Mouse (Mus musculus) limb, embryonic 12.5 days (tissue): Measurements from ENCODE around the gene Galnt7. TPM values are rescaled to one million over a fixed set of nuclear protein-coding genes. Genes with fewer than 3 reads are reported as not detected.
"Not testable (repeated sequence)": the region's sequence is repeated elsewhere in the genome, so short reads cannot be mapped to it uniquely, and the experiment has no call there.

Source experiments
- ATAC-seq: fragments of 200-750 bp; cut with Nextera tagmentation; 2 replicates; pipeline ENCODE4 v1.8.0; 2017; ENCODE audit warnings: low read depth, moderate TSS enrichment; ENCODE audit not compliant: insufficient number of reproducible peaks, insufficient read depth, low FRiP score, low TSS enrichment
- H3K27ac ChIP-seq: fragments of 300-500 bp; sonication (generic); 2 replicates; pipeline ENCODE4 v1.5.1; 2016; ENCODE audit warnings: mild to moderate bottlenecking, moderate library complexity
- H3K27me3 ChIP-seq: fragments of 300-500 bp; sonication (generic); 2 replicates; pipeline ENCODE4 v1.6.1; 2016; ENCODE audit warnings: mild to moderate bottlenecking, moderate library complexity
- H3K36me3 ChIP-seq: fragments of 300-500 bp; sonication (generic); 2 replicates; pipeline ENCODE4 v1.6.1; 2016; ENCODE audit warnings: mild to moderate bottlenecking, moderate library complexity
- H3K4me1 ChIP-seq: fragments of 300-500 bp; sonication (generic); replicated peaks from 2 replicates; pipeline ENCODE4 v1.6.1; 2016
- H3K4me2 ChIP-seq: fragments of 300-500 bp; sonication (generic); 2 replicates; pipeline ENCODE4 v1.6.1; 2016; ENCODE audit warnings: mild to moderate bottlenecking, moderate library complexity
- H3K4me3 ChIP-seq: fragments of 300-500 bp; sonication (generic); replicated peaks from 2 replicates; pipeline ENCODE4 v1.5.1; 2016; ENCODE audit warnings: mild to moderate bottlenecking
- H3K9ac ChIP-seq: fragments of 300-500 bp; sonication (generic); replicated peaks from 2 replicates; pipeline ENCODE4 v1.6.1; 2016; ENCODE audit warnings: mild to moderate bottlenecking, moderate library complexity
- H3K9me3 ChIP-seq: fragments of 300-500 bp; sonication (generic); 2 replicates; pipeline ENCODE4 v1.6.1; 2016; ENCODE audit warnings: mild to moderate bottlenecking, moderate library complexity
- WGBS: fragments of 180-500 bp; shearing (Covaris S2); methylation state at CpG from one replicate; pipeline ENCODE4 v1.1.7; 2016; 5-methylcytosine and 5-hydroxymethylcytosine counted together
- polyA plus RNA-seq: library from polyadenylated mRNA; unstranded; fragments of >200 nt; fragmentation: Nextera tagmentation; extraction: Ambion mirVana; gene quantifications from 2 replicates; pipeline ENCODE4 v1.2.1, GENCODE M21; 2016

Gene Galnt7
- polyA plus RNA-seq, 1 experiment from 2014 or later: 15.8 TPM

DNA sequence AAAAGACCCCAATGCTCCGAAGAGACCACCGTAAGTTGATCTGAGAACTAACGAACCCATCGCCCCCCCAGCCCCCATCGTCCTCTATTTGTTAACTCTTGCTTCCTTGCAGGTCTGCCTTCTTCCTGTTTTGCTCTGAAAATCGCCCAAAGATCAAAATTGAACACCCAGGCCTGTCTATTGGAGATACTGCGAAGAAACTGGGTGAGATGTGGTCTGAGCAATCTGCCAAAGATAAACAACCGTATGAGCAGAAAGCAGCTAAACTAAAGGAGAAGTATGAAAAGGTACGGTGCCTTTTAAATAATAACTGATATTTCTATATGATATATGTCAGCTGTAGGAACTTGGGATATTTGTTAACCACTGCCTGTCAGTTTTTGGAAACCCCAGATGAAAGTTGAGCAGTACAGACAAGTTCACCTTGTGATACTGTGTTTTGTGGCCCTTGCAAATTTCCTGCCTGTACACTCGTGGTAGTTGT, 139.6 kb downstream of the Galnt7 start:
- not testable (repeated sequence) for H3K9me3 ChIP-seq, H3K27me3 ChIP-seq, ATAC-seq
- 25% methylated on average over 10 of the region's 10 CpGs for WGBS
- peaks cover 15% of the 10 kb centered on the region for H3K4me1 ChIP-seq
- H3K4me2 ChIP-seq: peak overlapping the region; percentile 70
- H3K4me3 ChIP-seq: peak overlapping the region; percentile 84
- peak overlapping the region; percentile 100 for H3K27ac ChIP-seq
- peaks cover 35% of the 10 kb centered on the region for H3K36me3 ChIP-seq
- peak overlapping the region; percentile 99 for H3K9ac ChIP-seq

DNA sequence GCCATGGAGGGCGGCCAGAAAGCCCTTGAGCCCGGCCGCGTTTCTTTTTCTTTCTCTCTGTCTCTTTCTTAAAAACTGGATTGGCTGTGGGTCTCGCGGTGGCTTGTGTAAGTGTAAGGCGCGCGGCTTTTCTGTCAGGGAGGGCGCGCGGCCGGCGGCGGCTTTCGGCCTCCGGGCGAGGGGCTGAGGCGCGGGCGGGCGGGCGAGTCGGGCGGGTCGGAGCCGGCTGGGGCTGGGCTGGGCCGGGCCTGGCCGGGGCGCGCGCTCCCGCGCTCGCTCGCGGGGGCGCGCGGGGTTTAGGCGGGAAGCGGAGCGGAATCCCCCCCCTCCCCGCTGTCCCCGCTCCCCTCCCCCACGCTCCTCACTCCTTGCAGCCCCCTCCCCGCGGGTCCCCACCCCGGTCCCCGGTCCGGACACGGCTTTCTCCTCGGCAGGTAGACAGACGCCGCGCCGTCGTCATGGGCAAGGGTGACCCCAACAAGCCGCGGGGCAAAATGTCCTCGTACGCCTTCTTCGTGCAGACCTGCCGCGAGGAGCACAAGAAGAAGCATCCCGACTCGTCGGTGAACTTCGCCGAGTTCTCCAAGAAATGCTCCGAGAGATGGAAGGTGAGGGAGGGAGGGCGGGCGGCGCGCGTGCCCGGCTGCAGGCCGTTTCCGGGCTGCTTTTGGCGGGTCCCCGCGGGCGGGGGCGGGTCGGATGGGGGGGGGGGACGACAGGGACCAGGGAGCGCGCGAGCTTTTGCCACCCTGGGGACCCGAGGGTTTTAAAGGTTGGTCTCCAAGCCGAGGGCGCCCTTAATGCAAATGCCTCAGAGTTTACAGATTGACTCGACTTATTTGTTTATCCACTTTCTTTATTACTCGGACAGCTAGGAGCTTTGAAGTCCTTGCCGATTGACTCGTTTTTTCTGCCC, 140.4 kb downstream of the Galnt7 start:
- Histone ChIP-seq H3K27ac (peak overlapping the region; percentile 100), H3K9me3 (no peaks in the 10 kb centered on the region), H3K4me2 (peak overlapping the region; percentile 70), H3K4me1 (peaks cover 15% of the 10 kb centered on the region), H3K9ac (peak overlapping the region; percentile 99), H3K4me3 (peak overlapping the region; percentile 84), H3K36me3 (peaks cover 29% of the 10 kb centered on the region), H3K27me3 (no peaks in the 10 kb centered on the region)
- ATAC-seq: peak; percentile 21
- WGBS: under 1% methylated on average over 90 of the region's 96 CpGs

DNA sequence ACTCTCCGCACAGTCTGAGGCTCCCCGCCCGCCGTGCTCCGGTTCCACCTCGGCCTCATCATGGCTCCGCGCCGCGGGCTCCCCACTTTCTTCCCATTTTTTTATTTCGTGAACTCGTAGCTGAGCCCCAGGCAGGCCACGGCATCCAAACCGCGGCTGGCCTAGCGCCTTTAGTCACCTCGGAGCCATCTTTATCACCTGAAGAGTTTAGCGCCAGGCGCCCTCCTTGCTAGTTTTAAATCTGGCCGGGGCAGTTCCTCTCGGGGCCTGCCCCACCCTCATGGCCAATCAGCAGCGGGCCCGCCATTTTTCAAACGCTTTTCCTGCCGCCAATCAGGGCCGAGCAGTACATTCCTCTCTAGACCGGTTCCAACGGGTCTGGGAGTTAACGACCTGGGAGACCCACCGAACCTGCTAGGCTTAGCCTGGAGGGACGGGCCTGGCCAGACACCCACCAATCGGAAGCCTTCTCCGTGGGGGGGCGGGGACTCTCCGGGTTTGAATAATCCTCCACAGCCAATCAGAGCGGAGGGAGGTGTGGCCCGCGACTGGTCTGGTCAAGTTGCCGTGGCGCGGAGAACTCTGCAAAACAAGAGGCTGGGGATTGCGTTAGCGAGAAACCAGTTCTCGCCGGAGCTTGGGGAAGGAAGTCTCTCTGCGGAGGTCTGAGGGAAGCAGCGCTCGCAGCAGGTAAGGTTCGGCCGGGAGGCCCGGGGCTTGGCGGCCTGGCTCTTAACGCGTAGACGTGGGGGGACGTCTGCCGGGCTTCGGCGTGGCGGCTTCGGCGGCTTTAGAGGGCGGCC, 141.3 kb downstream of the Galnt7 start, which contains the start of gene Hmgb2:
Gene Hmgb2 (plus strand): TSS at position 592 of the 803 bp plus-strand sequence.
- ATAC-seq: peak; percentile 100
- no peaks in the 10 kb centered on the region for H3K9me3 ChIP-seq
- under 1% methylated on average over 63 of the region's 63 CpGs for WGBS
- H3K9ac ChIP-seq: peak within 1 kb of the TSS; percentile 99
- H3K27me3 ChIP-seq: no peaks in the 10 kb centered on the region
- H3K36me3 ChIP-seq: peaks cover 24% of the 10 kb centered on the region
- H3K4me1 ChIP-seq: peaks cover 15% of the 10 kb centered on the region
- peak within 1 kb of the TSS; percentile 82 for H3K4me2 ChIP-seq
- H3K27ac ChIP-seq: peak within 1 kb of the TSS; percentile 100
- peak within 1 kb of the TSS; percentile 84 for H3K4me3 ChIP-seq

- Histone ChIP-seq H3K9me3 (no peaks in the 10 kb centered on the region), H3K4me2 (peak overlapping the region; percentile 82), H3K27me3 (no peaks in the 10 kb centered on the region), H3K4me1 (peaks cover 15% of the 10 kb centered on the region), H3K27ac (peak overlapping the region; percentile 100), H3K4me3 (peak overlapping the region; percentile 84), H3K9ac (peak overlapping the region; percentile 87), H3K36me3 (peaks cover 18% of the 10 kb centered on the region)
- ATAC-seq: 0 out of 2 replicates have a peak, but pooled peaks have one; percentile 1
- 2% methylated on average over 31 of the region's 31 CpGs for WGBS
Observed at GRCm38 (mm10) chr8:57510791-57511315, 142.0 kb downstream of the Galnt7 start.

DNA sequence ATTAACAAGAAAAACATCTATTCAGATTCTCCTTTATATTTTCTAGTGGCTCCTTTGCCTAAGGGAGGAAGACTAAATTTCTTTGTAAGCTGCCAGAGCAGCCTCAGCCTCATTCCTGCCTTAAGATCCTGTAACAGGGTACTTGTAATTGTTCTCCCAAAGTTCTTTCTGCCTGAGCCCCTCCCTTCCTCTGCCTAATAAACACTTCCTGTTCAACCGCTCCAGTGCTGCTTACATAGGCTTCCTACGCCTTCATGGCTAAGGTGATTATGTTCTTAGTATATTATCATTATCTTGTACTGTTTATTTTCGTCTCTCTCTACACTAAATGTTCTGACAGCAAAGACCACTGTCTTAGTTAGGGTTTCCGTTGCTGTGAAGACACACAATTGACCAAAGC, 144.2 kb downstream of the Galnt7 start:
- ATAC-seq: no peak
- Histone ChIP-seq H3K4me3 (no peak overlapping the region), H3K27ac (no peak overlapping the region), H3K27me3 (no peaks in the 10 kb centered on the region), H3K36me3 (peaks cover 6% of the 10 kb centered on the region), H3K9ac (no peak overlapping the region), H3K9me3 (no peaks in the 10 kb centered on the region), H3K4me1 (peaks cover 13% of the 10 kb centered on the region), H3K4me2 (no peak overlapping the region)
- 79% methylated on average over 4 of the region's 4 CpGs for WGBS

DNA sequence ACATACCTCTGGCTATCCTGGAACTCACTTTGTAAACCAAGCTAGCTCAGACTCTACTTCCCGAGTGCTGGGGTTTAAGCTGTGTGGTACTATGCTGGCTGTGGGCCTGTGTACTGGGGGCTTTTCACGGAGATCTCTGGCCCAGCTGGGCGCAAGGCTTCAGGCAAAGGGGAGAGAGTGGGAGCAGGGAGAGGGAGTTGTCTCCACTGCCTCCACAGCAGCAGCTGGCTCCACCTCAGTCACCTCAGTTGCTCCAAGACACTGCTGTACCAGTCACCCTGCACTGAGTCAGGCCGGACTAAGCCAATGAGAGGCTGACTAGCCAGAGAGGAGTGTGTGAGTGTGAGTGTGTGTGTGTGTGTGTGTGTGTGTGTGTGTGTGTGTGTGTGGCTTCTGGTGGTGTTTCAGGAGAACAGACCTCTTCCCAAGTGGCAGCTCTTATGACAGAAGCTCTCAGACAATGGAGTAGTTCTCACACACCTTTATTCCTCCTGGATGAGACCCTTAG, 145.2 kb downstream of the Galnt7 start:
- ATAC-seq: no peak
- Histone ChIP-seq H3K27ac (no peak overlapping the region), H3K36me3 (no peaks in the 10 kb centered on the region), H3K4me2 (no peak overlapping the region), H3K9ac (no peak overlapping the region), H3K27me3 (no peaks in the 10 kb centered on the region), H3K4me1 (peaks cover 8% of the 10 kb centered on the region; the same call in 1 of the 2 replicates), H3K4me3 (no peak overlapping the region), H3K9me3 (no peaks in the 10 kb centered on the region)
- 83% methylated on average over 4 of the region's 4 CpGs for WGBS

DNA sequence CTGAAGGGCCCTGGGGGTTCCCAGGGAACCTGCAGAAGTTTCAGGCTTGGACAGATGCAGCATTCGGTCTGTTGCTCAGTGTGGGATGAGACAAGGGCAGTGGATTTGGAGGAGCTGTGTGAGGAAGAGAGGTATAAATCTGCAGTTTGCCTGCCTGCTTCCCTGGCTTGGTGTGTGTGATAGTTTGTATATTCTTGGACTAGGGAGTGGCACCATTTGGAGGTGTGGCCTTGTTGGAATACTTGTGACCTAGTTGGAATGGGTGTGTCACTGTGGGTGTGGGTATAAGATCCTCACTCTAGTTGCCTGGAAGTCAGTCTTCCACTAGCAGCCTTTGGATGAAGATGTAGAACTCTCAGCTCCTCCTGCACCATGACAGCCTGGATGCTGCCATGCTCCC, 147.3 kb downstream of the Galnt7 start:
- H3K27me3 ChIP-seq, H3K9me3 ChIP-seq, H3K4me1 ChIP-seq, ATAC-seq, H3K27ac ChIP-seq, H3K4me2 ChIP-seq, H3K4me3 ChIP-seq, H3K36me3 ChIP-seq, H3K9ac ChIP-seq: not testable (repeated sequence)
- 78% methylated on average over 1 of the region's 1 CpGs for WGBS

DNA sequence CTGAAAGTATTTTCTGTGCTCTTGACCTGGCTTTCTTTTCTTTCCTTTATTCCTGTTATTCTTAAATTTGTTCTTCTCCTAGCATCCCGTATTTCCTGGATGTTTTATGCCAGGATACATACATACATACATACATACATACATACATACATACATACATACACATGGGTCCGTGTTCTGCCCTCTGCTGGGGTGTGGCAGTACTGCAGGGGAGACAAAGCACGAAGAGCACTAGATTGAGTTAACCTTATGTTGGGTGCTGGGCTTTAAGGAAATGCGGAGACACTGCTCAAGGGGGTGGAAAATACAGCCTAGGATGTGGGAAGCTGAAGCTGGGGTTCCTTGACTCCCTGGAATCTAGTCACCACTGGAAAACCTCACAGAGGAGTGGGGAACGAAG, 149.2 kb downstream of the Galnt7 start:
- Histone ChIP-seq H3K36me3 (no peaks in the 10 kb centered on the region), H3K4me1 (no peaks in the 10 kb centered on the region), H3K4me3 (no peak overlapping the region), H3K4me2 (no peak overlapping the region), H3K9me3 (no peaks in the 10 kb centered on the region), H3K9ac (no peak overlapping the region), H3K27me3 (no peaks in the 10 kb centered on the region), H3K27ac (no peak overlapping the region)
- WGBS: 55% methylated on average over 5 of the region's 5 CpGs
- ATAC-seq: 0 out of 2 replicates have a peak, but pooled peaks have one; percentile 52

GRCm38 (mm10) chr8:57498847-57499511, 153.9 kb downstream of the Galnt7 start:
- no peaks in the 10 kb centered on the region for H3K9me3 ChIP-seq
- H3K9ac ChIP-seq: no peak overlapping the region
- H3K27ac ChIP-seq: no peak overlapping the region
- WGBS: 74% methylated on average over 17 of the region's 17 CpGs
- no peak overlapping the region for H3K4me2 ChIP-seq
- no peak overlapping the region for H3K4me3 ChIP-seq
- no peak for ATAC-seq
- no peaks in the 10 kb centered on the region for H3K4me1 ChIP-seq
- no peaks in the 10 kb centered on the region for H3K27me3 ChIP-seq
- no peaks in the 10 kb centered on the region for H3K36me3 ChIP-seq

- Histone ChIP-seq H3K9me3 (no peaks in the 10 kb centered on the region), H3K4me3 (no peak overlapping the region), H3K36me3 (no peaks in the 10 kb centered on the region), H3K27ac (no peak overlapping the region), H3K4me2 (no peak overlapping the region), H3K4me1 (no peaks in the 10 kb centered on the region), H3K9ac (no peak overlapping the region), H3K27me3 (no peaks in the 10 kb centered on the region)
- 71% methylated on average over 8 of the region's 8 CpGs for WGBS
- ATAC-seq: no peak
Observed at GRCm38 (mm10) chr8:57498494-57498846, 154.4 kb downstream of the Galnt7 start.
